Mouse (Mus musculus): ENCODE data around the gene Gfra4. TPM values are rescaled to one million over a fixed set of nuclear protein-coding genes. Genes with fewer than 3 reads are reported as not detected.

Gene Gfra4
- total RNA-seq (2022), result 10 to 100 TPM; 52.8 to 62.0 (median 58.8) TPM

GRCm38 (mm10) chr2:131042988-131043387, at the start of gene Gfra4:
Gfra4 (minus strand) TSS chr2:131043088.
- no peak for DNase-seq (ENCODE audit: low spot score in 2 of 2)

- no peak for DNase-seq (ENCODE audit: low spot score in 2 of 2)
Observed at GRCm38 (mm10) chr2:131090852-131091251, 48.0 kb upstream of the Gfra4 start.

- DNase-seq (ENCODE audit: low spot score in 2 of 2), result no peak
Observed at GRCm38 (mm10) chr2:131089634-131090033, 46.7 kb upstream of the Gfra4 start.

GRCm38 (mm10) chr2:131088581-131088980, 45.7 kb upstream of the Gfra4 start:
- no peak for DNase-seq (ENCODE audit: low spot score in 2 of 2)

DNA sequence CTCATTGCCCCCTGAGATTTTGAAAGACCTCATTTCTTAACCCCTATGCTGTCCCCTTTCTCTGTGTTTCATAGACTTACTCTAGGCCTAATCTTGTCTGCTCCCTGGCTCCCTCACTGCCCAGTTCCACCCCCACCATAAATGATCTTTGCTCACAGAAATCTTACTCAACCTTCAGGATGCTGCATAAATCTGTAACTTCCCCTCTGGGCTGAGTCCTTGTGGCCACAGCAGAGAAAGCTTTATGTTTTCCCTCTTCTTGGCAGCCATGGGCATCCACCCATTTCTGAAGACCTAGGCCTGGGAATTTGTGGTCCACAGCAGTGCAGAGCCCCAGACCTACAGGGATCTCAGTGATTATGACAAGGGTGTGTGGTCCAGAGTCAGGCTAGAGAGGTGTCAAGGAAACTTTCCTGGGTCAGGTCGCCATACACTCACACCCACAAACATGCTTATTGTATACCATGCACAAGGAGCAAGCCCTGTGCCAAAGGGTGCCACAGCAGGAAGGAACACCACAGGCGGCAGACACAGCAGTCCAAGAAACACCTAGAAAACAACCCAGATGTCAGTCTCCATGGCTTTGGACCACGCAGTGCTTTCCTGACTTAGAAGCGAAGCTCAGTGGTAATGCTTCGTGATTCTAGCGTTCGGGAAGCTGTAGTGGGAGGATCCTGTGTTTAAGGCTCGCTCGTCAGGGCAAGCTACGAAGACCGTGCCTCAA, 43.9 kb upstream of the Gfra4 start, which contains the start of gene Siglec1:
Gene Siglec1 (minus strand): TSS at position 99 of the 724 bp plus-strand sequence.
- DNase-seq (ENCODE audit: low spot score in 2 of 2), result no peak

- DNase-seq (ENCODE audit: low spot score in 2 of 2), result no peak
Observed at GRCm38 (mm10) chr2:131084206-131084605, 41.3 kb upstream of the Gfra4 start.

- DNase-seq (ENCODE audit: low spot score in 2 of 2), result no peak
Observed at GRCm38 (mm10) chr2:131080507-131080906, 37.6 kb upstream of the Gfra4 start.

DNA sequence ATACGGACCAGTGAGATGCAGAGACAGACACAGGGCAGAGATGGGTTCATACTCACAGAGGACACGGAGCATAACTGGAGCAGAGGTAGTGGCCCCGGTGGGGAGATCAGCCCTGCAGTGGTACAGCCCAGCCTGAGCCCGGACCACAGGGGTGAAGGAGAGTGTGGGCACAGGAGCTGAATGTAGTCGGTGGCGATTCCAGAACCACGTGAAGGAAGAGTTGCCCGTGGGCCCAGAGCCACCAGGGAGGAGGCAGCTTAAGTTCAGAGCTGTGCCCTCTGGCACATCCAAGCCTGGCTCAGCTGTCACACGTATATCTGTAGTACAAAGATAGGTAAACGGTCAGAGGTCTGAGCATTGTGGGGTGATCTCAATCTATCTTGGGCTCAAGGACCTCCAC, 29.6 kb upstream of the Gfra4 start:
- DNase-seq (ENCODE audit: low spot score in 2 of 2), result no peak

DNA sequence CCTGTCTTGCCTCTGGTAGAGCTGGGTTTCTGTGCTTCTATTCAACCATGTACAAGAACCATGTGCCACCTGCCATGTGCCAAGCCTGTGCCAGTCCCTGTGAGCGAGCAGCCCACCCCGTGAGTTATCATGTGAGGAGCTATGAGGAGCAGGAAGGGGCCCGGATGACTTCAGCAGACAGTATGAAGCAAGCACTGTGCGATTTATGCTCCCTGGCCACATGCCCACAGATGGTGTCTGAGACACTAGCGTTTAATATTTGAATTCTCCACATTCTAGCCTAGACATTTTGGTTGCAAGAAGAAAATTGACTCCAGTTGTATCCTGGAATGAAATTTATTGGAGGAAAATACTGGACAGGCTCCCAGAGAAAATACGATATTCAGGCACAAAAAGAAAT, 24.6 kb upstream of the Gfra4 start:
- peak in 1 of 2 experiments; percentile 24 for DNase-seq (ENCODE audit: low spot score in 2 of 2)

DNA sequence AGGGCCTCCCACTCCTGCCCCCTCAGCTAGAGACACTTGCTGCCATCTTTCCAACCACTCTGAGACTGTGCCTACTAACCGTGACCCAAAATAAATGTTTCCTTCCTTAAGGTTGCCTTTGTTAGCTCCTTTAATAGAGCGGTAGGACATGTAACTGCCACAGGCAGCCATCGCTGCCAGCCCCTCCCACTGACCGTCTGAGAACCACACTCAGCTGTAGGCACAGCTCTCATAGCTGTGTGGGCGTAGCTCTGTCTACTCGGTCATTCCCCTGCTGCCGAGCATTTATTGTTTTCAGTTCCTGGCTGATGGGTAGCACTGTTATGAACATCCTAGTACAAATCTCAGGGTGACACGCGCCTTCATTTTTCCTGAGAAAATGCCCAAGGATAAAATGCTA, 23.5 kb upstream of the Gfra4 start:
- no peak for DNase-seq (ENCODE audit: low spot score in 2 of 2)

DNA sequence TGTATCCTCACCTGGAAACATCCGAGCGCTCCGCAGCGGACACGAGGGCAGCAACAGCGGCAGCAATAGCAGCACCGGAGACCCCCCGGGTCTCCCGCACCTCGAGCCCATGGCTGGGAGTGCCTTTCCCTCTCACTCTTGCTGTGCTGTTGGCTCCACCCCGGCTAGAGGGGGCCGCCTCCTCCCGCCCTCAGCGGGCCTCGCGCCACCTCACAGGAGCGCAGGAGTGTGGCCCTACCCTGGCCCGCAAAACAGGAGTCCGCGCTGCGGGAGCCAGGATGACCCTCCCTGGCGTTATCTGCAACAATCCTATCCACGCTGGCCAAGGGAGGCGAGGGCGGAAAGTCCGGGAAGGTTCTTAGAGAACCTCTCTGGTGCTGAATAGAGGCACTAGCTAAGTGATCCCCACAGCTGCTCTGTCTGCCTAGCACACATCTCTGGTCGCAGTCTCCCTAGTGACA, 20.5 kb upstream of the Gfra4 start, which contains the start of gene Adam33:
Gene Adam33 (minus strand): TSS at position 411 of the 461 bp plus-strand sequence.
- DNase-seq (ENCODE audit: low spot score in 2 of 2), result no peak

DNA sequence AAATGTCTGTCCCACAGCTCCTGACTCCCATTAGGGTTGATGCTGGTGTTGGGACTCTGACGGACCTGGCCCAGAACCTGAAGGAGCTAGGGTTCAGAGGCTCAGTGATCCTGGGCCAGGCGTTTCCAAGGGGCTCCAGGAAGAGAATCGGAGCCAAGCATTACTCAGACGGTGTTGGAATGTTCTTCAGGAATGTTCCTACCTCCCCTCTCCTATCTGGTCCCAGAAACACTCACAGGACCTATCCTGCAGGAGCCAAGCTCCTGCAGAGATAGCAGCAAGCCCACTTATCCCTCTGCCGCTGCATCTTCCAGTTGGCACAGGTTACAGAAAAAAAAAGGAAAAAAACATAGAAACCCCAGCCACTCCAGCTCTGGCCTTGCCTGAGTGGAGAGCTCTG, 18.7 kb upstream of the Gfra4 start:
- DNase-seq (ENCODE audit: low spot score in 2 of 2), result no peak

GRCm38 (mm10) chr2:131060784-131061183, 17.9 kb upstream of the Gfra4 start:
- no peak for DNase-seq (ENCODE audit: low spot score in 2 of 2)

DNA sequence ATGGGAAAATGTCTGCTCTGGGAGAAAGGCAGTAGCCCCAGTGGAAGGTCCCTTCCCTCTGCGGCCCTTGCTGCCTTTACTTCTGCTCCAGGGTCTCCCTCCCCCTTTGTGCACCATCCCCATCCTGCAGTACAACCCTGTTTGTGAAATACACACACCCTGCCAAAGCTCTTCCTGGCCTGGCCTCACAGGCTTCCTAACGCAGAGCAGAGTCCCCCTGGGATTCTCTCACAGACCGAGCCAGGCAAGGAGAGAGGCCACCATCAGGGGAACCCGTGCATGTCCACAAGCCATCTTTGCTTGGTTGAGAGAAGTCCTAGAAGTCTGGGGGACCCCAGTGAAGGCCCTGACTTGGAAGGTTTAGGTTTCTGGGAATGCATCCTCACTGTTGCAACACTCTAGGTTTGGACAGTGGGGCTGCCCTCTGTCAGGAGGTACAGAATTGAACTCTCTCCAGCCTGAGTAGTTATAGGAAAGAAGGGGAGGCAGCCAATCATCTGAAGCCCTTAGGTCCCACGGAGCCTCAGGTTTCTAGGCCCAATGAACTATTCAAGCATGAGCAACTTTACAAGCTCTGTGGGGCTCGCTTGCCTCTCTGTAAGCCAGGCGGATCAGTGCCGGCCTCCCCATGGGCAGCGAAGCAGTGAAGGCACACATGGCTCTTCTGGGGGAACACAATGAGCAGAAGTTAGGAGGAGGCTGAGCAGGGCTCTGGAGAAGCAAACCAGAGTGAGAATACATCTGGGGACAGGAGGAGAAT, 17.1 kb upstream of the Gfra4 start:
- no peak for DNase-seq (ENCODE audit: low spot score in 2 of 2)

DNA sequence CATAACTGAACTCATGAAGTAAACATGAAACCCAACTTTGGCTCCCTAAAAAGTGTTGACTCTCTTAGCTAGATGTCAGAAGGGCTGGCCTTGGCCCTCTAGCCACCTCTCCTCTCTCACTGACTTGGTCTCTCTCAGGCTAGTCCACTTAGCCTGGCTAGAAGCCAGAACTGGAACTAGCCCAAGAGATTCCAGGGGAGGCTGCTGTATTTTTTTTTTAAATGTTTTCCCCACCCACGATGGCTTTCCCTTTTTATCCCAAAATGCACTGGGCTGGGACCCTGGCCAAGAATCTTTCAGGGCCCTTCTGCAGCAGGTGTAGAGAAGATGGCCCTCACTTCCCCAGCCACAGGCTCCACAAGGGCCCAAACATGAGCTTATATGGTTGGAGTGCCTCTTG, 16.5 kb upstream of the Gfra4 start:
- DNase-seq (ENCODE audit: low spot score in 2 of 2), result no peak

DNA sequence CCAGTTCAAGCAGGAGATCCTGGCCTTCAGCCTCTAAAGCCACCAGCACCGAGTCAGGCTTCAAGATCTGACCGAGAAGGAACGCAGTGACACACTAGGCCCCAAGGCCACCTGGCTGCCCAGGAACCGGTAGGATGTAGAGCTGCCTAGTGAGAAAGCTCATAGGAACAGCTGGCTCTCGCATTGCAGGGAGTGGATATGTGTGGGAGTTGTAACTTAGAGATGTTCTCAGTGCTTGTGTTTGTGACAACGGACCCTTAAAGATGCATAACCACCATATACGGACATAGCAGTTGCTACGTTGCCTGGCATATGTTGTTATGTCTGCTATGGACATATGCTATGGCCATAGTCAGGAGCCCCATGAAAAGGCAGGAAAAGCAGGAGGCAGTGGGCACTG, 15.8 kb upstream of the Gfra4 start:
- DNase-seq (ENCODE audit: low spot score in 2 of 2), result no peak

DNA sequence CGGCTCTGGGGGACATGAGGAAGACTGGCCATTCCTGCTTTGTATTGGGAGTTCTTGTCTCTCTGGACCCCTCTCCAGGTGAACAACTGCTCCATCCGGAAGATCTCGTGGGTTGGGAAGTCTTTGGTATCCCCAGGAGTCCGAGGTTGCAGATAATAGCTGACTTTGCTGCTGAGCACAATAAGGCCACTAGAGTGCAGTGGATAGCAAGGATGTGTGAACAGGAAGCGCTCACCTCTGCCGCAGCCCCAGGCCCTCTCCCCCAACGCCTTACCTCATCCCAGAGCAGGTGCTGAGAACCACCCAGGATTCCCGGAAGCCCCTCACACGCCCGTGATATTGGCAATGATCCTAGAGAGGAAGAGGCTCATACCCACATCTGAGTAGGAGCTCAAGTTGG, 13.3 kb upstream of the Gfra4 start:
- DNase-seq (ENCODE audit: low spot score in 2 of 2), result no peak

DNA sequence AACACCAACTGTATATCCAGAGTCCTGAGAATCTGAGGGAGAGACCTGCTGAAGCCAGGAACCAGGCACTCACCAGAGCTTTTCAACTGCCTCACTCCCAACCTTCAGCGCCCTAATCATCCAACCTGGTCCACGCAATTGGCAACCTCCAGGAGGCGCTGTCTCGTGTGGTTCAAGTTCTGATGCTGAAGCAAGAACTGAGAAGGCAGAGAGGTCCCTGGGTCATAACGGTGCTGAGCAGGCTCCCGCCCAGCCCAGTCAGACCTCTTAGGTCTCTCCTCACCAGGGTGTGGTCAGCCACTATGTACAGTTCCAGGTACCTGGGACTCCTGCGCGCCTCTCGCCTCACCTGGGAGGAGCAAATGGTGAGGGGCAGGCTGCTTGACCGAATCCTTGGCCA, 12.7 kb upstream of the Gfra4 start:
- no peak for DNase-seq (ENCODE audit: low spot score in 2 of 2)

GRCm38 (mm10) chr2:131054646-131055264, 11.9 kb upstream of the Gfra4 start:
- DNase-seq (ENCODE audit: low spot score in 2 of 2), result no peak

GRCm38 (mm10) chr2:131053851-131054645, 11.2 kb upstream of the Gfra4 start:
- DNase-seq (ENCODE audit: low spot score in 2 of 2), result no peak

- no peak for DNase-seq (ENCODE audit: low spot score in 2 of 2)
Observed at GRCm38 (mm10) chr2:131052862-131053418, 10.1 kb upstream of the Gfra4 start.

Data from layer of hippocampus, adult 8-10 months (tissue).